Mouse (Mus musculus) CH12.LX (cell line): ENCODE measurements around the gene Dmrt2. TPM values are rescaled to one million over a fixed set of nuclear protein-coding genes. Genes with fewer than 3 reads are reported as not detected.

Source experiments
- DNase-seq: peaks from one replicate; pipeline ENCODE4 v3.0.0-alpha.2; 2013; ENCODE audit errors: extremely low read depth
- H3K27ac ChIP-seq: 2 replicates; pipeline ENCODE4 v1.5.1; 2012; ENCODE audit warnings: low read depth, mild to moderate bottlenecking, control low read depth, moderate library complexity; ENCODE audit not compliant: insufficient read depth
- H3K27me3 ChIP-seq: replicated peaks from 2 replicates; pipeline ENCODE3; 2012; ENCODE audit warnings: inconsistent platforms
- H3K36me3 ChIP-seq, 2 experiments: replicated peaks in 1 of 2; 2 replicates each; pipeline versions ENCODE3 to v1.6.1; 2012; ENCODE audit warnings: inconsistent platforms in 1 of 2, low read length in 1 of 2, mild to moderate bottlenecking in 1 of 2, mixed read lengths in 1 of 2, moderate library complexity in 1 of 2; ENCODE audit not compliant: control insufficient read depth in 1 of 2, insufficient read depth in 1 of 2
- H3K4me1 ChIP-seq, 2 experiments: 2 replicates each; pipeline ENCODE4 v1.6.1; 2012; ENCODE audit warnings: inconsistent platforms in 1 of 2, moderate library complexity in 1 of 2; ENCODE audit not compliant: insufficient read depth in 2 of 2, control insufficient read depth in 1 of 2
- H3K4me2 ChIP-seq: 2 replicates; pipeline ENCODE4 v1.6.1; 2012; ENCODE audit warnings: low read depth, mild to moderate bottlenecking, control low read depth; ENCODE audit not compliant: poor library complexity, insufficient read depth, severe bottlenecking
- H3K4me3 ChIP-seq, 3 experiments: fragments of 150-350 bp in 1 of 3; sonication (generic) in 1 of 3; replicated peaks in 1 of 3; 2 replicates each; pipeline versions ENCODE3 to v1.5.1; 2011 to 2012; ENCODE audit warnings: low read depth in 2 of 3, low read length in 2 of 3, mild to moderate bottlenecking in 2 of 3, moderate library complexity in 2 of 3, control low read depth in 1 of 3, improper control_type of control experiment in 1 of 3, inconsistent platforms in 1 of 3, mixed read lengths in 1 of 3; ENCODE audit not compliant: poor library complexity in 1 of 3
- H3K79me2 ChIP-seq: replicated peaks from 2 replicates; pipeline ENCODE4 v1.6.1; 2012; ENCODE audit warnings: mild to moderate bottlenecking, moderate library complexity; ENCODE audit not compliant: control insufficient read depth, poor library complexity, insufficient read depth, severe bottlenecking; ENCODE audit errors: extremely low read depth
- H3K9ac ChIP-seq: 2 replicates; pipeline ENCODE4 v1.6.1; 2012; ENCODE audit warnings: low read depth, mild to moderate bottlenecking, control low read depth, moderate library complexity; ENCODE audit not compliant: insufficient read depth
- H3K9me3 ChIP-seq: replicated peaks from 2 replicates; pipeline ENCODE3; 2012; ENCODE audit warnings: low read length, inconsistent platforms, mixed read lengths
- BHLHE40 ChIP-seq: IDR thresholded peaks from 2 replicates; pipeline ENCODE4 v1.6.1; 2011; ENCODE audit warnings: mild to moderate bottlenecking, low read depth, low read length, improper control_type of control experiment
- CHD1 ChIP-seq: IDR thresholded peaks from 2 replicates; pipeline ENCODE4 v1.6.1; 2012; ENCODE audit warnings: low read depth, low read length, improper control_type of control experiment, inconsistent platforms
- CTCF ChIP-seq, 2 experiments: IDR thresholded peaks in 1 of 2; conservative IDR thresholded peaks in 1 of 2; 2 replicates each; pipeline ENCODE4 v1.5.1; 2011 to 2012; ENCODE audit warnings: low read depth in 2 of 2, low read length in 2 of 2, improper control_type of control experiment in 1 of 2, inconsistent platforms in 1 of 2, mild to moderate bottlenecking in 1 of 2, moderate library complexity in 1 of 2
- E2F4 ChIP-seq: IDR thresholded peaks from 2 replicates; pipeline ENCODE4 v1.6.1; 2011; ENCODE audit warnings: low read depth, low read length, improper control_type of control experiment; ENCODE audit not compliant: insufficient replicate concordance
- ELF1 ChIP-seq: IDR thresholded peaks from 2 replicates; pipeline ENCODE4 v1.6.1; 2014; ENCODE audit warnings: low read depth, mild to moderate bottlenecking, inconsistent platforms, low read length, improper control_type of control experiment
- EP300 ChIP-seq: IDR thresholded peaks from 2 replicates; pipeline ENCODE4 v1.6.1; 2011; ENCODE audit warnings: low read length, improper control_type of control experiment
- GABPA ChIP-seq: IDR thresholded peaks from 2 replicates; pipeline ENCODE4 v1.6.1; 2012; ENCODE audit warnings: low read depth, low read length, improper control_type of control experiment, inconsistent platforms; ENCODE audit not compliant: insufficient replicate concordance
- HCFC1 ChIP-seq: IDR thresholded peaks from 2 replicates; pipeline ENCODE4 v1.6.1; 2012; ENCODE audit warnings: low read depth, mild to moderate bottlenecking, inconsistent platforms, low read length, improper control_type of control experiment
- IRF4 ChIP-seq: IDR thresholded peaks from 2 replicates; pipeline ENCODE4 v1.6.1; 2014; ENCODE audit warnings: low read depth, mild to moderate bottlenecking, inconsistent platforms, low read length, improper control_type of control experiment
- JUND ChIP-seq: conservative IDR thresholded peaks from 2 replicates; pipeline ENCODE4 v1.6.1; 2011; ENCODE audit warnings: low read depth, low read length, improper control_type of control experiment
- KAT2A ChIP-seq: IDR thresholded peaks from 2 replicates; pipeline ENCODE4 v1.6.1; 2012; ENCODE audit warnings: low read length, improper control_type of control experiment, inconsistent platforms; ENCODE audit not compliant: insufficient replicate concordance
- MAFK ChIP-seq: IDR thresholded peaks from 2 replicates; pipeline ENCODE4 v1.6.1; 2011; ENCODE audit warnings: low read length, improper control_type of control experiment; ENCODE audit not compliant: insufficient replicate concordance
- MAX ChIP-seq: IDR thresholded peaks from 2 replicates; pipeline ENCODE4 v1.6.1; 2011; ENCODE audit warnings: low read length, improper control_type of control experiment
- MAZ ChIP-seq: IDR thresholded peaks from 2 replicates; pipeline ENCODE4 v1.6.1; 2012; ENCODE audit warnings: low read depth, mild to moderate bottlenecking, inconsistent platforms, low read length, improper control_type of control experiment, moderate library complexity
- MEF2A ChIP-seq: IDR thresholded peaks from 2 replicates; pipeline ENCODE4 v1.6.1; 2014; ENCODE audit warnings: low read depth, mild to moderate bottlenecking, inconsistent platforms, low read length, improper control_type of control experiment, borderline replicate concordance
- MYC ChIP-seq: IDR thresholded peaks from 2 replicates; pipeline ENCODE4 v1.6.1; 2011; ENCODE audit warnings: low read depth, mild to moderate bottlenecking, improper control_type of control experiment, low read length
- NRF1 ChIP-seq: IDR thresholded peaks from 2 replicates; pipeline ENCODE4 v1.6.1; 2014; ENCODE audit warnings: low read depth, mild to moderate bottlenecking, inconsistent platforms, low read length, improper control_type of control experiment, moderate library complexity
- PAX5 ChIP-seq: IDR thresholded peaks from 2 replicates; pipeline ENCODE4 v1.6.1; 2012; ENCODE audit warnings: low read length, inconsistent platforms, mixed read lengths
- POLR2A ChIP-seq: IDR thresholded peaks from 2 replicates; pipeline ENCODE4 v1.6.1; 2011; ENCODE audit warnings: low read depth, mild to moderate bottlenecking, improper control_type of control experiment, low read length
- POLR2AphosphoS2 ChIP-seq: IDR thresholded peaks from 2 replicates; pipeline ENCODE4 v1.6.1; 2011; ENCODE audit warnings: low read depth, low read length, improper control_type of control experiment
- RAD21 ChIP-seq: IDR thresholded peaks from 2 replicates; pipeline ENCODE4 v1.6.1; 2011; ENCODE audit warnings: low read depth, mild to moderate bottlenecking, low read length, improper control_type of control experiment, moderate library complexity
- SIN3A ChIP-seq: IDR thresholded peaks from 2 replicates; pipeline ENCODE4 v1.6.1; 2012; ENCODE audit warnings: low read length, improper control_type of control experiment, inconsistent platforms
- SMC3 ChIP-seq: IDR thresholded peaks from 2 replicates; pipeline ENCODE4 v1.6.1; 2011; ENCODE audit warnings: low read depth, low read length, improper control_type of control experiment
- TCF12 ChIP-seq: IDR thresholded peaks from 2 replicates; pipeline ENCODE4 v1.6.1; 2014; ENCODE audit warnings: low read depth, mild to moderate bottlenecking, inconsistent platforms, low read length, improper control_type of control experiment
- USF1 ChIP-seq: IDR thresholded peaks from 2 replicates; pipeline ENCODE4 v1.6.1; 2014; ENCODE audit warnings: low read depth, mild to moderate bottlenecking, inconsistent platforms, low read length, improper control_type of control experiment
- USF2 ChIP-seq: conservative IDR thresholded peaks from 2 replicates; pipeline ENCODE4 v1.6.1; 2011; ENCODE audit warnings: low read depth, low read length, improper control_type of control experiment
- ZC3H11A ChIP-seq: IDR thresholded peaks from 2 replicates; pipeline ENCODE4 v1.6.1; 2012; ENCODE audit warnings: low read depth, mild to moderate bottlenecking, inconsistent platforms, low read length, improper control_type of control experiment
- dilution Hi-C: fragments of 300-500 bp; cut with MboI; formaldehyde crosslinking; loops from 2 replicates; pipeline ENCODE4 v1.14.3; 2020; ENCODE audit warnings: low sequenced_read_pairs; ENCODE audit not compliant: extremely low pct_unique_long_range_greater_than_20kb, extremely low pct_ligation_motif_present
- in situ Hi-C: fragments of 300-500 bp; cut with MboI; formaldehyde crosslinking; loops from 3 replicates; pipeline ENCODE4 v1.14.3; 2019; ENCODE audit warnings: low sequenced_read_pairs, low pct_ligation_motif_present, low pct_unique_long_range_greater_than_20kb, mixed read lengths
- polyA plus RNA-seq: library from polyadenylated mRNA; unstranded; fragments of >175 nt; gene quantifications from 2 replicates; pipeline ENCODE4 v1.2.1, GENCODE M21; 2012; ENCODE audit warnings: low read depth; ENCODE audit not compliant: insufficient read length
- total RNA-seq, 2 experiments: library from RNA; depleted of rRNA; stranded (reverse); fragments of 300-350 nt in 1 of 2; fragments of >200 nt in 1 of 2; gene quantifications; 2 replicates each; pipeline ENCODE4 v1.2.3; 2012 to 2014

The Dmrt2 gene
- total and polyA plus RNA-seq, 3 experiments, result not detected

- H3K9me3 ChIP-seq, result no peaks in the 10 kb centered on the region
Measured at GRCm38 (mm10) chr19:25647136-25647535, 25.1 kb upstream of the Dmrt2 start.

GRCm38 (mm10) chr19:25648701-25649100 lies 23.5 kb upstream of the Dmrt2 start:
- DNase-seq, result no peak
- in situ Hi-C loops, result loop anchor here (25.0 kb wide), 2 partner anchors 186 to 311 kb away; no protein-coding TSS in a partner anchor
- Histone ChIP-seq H3K79me2 (no peaks in the 10 kb centered on the region), H3K36me3 (no peaks in the 10 kb centered on the region), H3K4me1 (no peaks in the 10 kb centered on the region), H3K9me3 (no peaks in the 10 kb centered on the region), H3K9ac (no peak overlapping the region), H3K27me3 (no peaks in the 10 kb centered on the region), H3K4me2 (no peak overlapping the region), H3K4me3 (no peak overlapping the region), H3K27ac (no peak overlapping the region)
- dilution Hi-C loops, result no loop called here
- no peak for TF ChIP-seq HCFC1
- no peak for TF ChIP-seq NRF1
- TF ChIP-seq MAFK, result no peak
- no peak for TF ChIP-seq PAX5
- no peak for TF ChIP-seq USF1
- no peak for TF ChIP-seq TCF12
- TF ChIP-seq KAT2A, result no peak
- no peak for TF ChIP-seq MYC
- no peak for TF ChIP-seq MAX
- no peak for TF ChIP-seq EP300
- TF ChIP-seq CHD1, result no peak
- TF ChIP-seq POLR2A, result no peak
- TF ChIP-seq CTCF (conservative IDR thresholded peaks at IDR 0.05 in 1 of 2, IDR thresholded peaks at IDR 0.05 in 1 of 2; ENCODE audit: low read depth in 2 of 2, low read length in 2 of 2), result no peak
- no peak for TF ChIP-seq GABPA
- no peak for TF ChIP-seq ZC3H11A
- TF ChIP-seq SMC3, result no peak
- no peak for TF ChIP-seq BHLHE40
- TF ChIP-seq MEF2A, result no peak

More at GRCm38 (mm10) chr19:25647136-25647535, 25.1 kb upstream of the Dmrt2 start:
- Histone ChIP-seq H3K4me3 (no peak overlapping the region), H3K27ac (no peak overlapping the region), H3K4me1 (no peaks in the 10 kb centered on the region), H3K36me3 (no peaks in the 10 kb centered on the region), H3K79me2 (no peaks in the 10 kb centered on the region), H3K27me3 (no peaks in the 10 kb centered on the region), H3K9ac (no peak overlapping the region), H3K4me2 (no peak overlapping the region)
- in situ Hi-C loops (loop anchor here (25.0 kb wide), 2 partner anchors 185 to 310 kb away; no protein-coding TSS in a partner anchor), dilution Hi-C loops (no loop called here)
- no peak for TF ChIP-seq KAT2A
- no peak for TF ChIP-seq MAZ
- no peak for TF ChIP-seq NRF1
- TF ChIP-seq CTCF (conservative IDR thresholded peaks at IDR 0.05 in 1 of 2, IDR thresholded peaks at IDR 0.05 in 1 of 2; ENCODE audit: low read depth in 2 of 2, low read length in 2 of 2), result no peak
- TF ChIP-seq ZC3H11A, result no peak
- TF ChIP-seq IRF4, result no peak
- TF ChIP-seq EP300, result no peak
- no peak for TF ChIP-seq SMC3
- no peak for TF ChIP-seq SIN3A
- TF ChIP-seq HCFC1, result no peak
- no peak for TF ChIP-seq E2F4
- no peak for TF ChIP-seq ELF1
- no peak for TF ChIP-seq RAD21
- TF ChIP-seq JUND, result no peak
- TF ChIP-seq TCF12, result no peak
- no peak for TF ChIP-seq USF2
- TF ChIP-seq POLR2AphosphoS2, result no peak
- DNase-seq, result no peak
